Mouse (Mus musculus): ENCODE measurements around the gene Coro1b. TPM values are rescaled to one million over a fixed set of nuclear protein-coding genes. Genes with fewer than 3 reads are reported as not detected.
"Not testable (repeated sequence)": the region's sequence is repeated elsewhere in the genome, so short reads cannot be mapped to it uniquely, and the experiment has no call there.

Coro1b gene
- polyA plus RNA-seq, 1 experiment = 143 TPM

DNA sequence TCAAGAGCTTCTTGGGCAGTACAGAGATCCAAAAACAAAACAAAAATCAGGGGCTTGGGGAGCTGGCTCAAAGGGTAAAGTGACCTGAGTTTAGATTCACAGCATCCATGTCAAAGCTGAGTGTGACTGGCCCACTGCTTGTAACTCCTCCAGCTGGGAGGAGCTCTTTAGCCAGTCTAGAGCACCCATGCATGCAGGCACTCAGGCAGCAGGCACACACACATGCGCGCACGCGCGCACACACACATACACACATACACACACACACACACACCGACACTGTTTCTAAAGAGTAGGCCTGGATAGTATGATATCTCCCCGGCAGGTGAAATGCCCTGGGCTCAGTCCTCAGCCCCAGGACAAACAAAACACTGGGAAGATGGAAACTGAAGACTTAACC is 31.4 kb upstream of the Coro1b start:
- TF ChIP-seq CTCF (IDR thresholded peaks at IDR 0.05; ENCODE audit: borderline replicate concordance, insufficient read depth, low read length) (no peak), POLR2A (IDR thresholded peaks at IDR 0.05; ENCODE audit: low read depth, low read length) (no peak)

DNA sequence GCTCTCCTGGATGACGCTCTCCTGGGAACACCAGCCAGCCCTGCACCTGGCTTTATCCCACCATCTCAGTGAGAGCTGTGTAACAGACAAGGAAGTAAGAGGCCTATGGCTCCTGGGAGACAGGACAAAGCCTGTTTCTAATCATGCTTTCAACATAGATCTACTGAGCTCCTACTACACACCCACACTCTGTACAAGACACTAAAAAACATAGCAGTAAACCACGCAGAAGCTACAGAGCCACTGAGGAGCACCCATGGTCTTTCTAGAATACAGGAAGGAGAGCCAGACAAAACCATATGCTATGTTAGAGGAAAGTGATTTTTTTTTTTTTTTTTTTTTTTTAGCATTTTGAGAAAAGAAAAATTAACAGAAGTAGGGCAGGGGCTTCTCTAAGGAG is 30.1 kb upstream of the Coro1b start:
- H3K4me1 ChIP-seq (ENCODE audit: control insufficient read depth, insufficient read depth, low read length) = no peaks in the 10 kb centered on the region
- H3K4me3 ChIP-seq (ENCODE audit: insufficient read depth, low read length) = no peak overlapping the region
- no peak for TF ChIP-seq POLR2A (IDR thresholded peaks at IDR 0.05; ENCODE audit: low read depth, low read length)

More for the DNA sequence above, 31.4 kb upstream of the Coro1b start:
- 0 out of 2 replicates have a peak, but pooled peaks cover 2% of the 10 kb centered on the region for H3K4me1 ChIP-seq (ENCODE audit: control insufficient read depth, insufficient read depth, low read length)
- H3K4me3 ChIP-seq (ENCODE audit: insufficient read depth, low read length) = no peak overlapping the region
- H3K27ac ChIP-seq (ENCODE audit: insufficient read depth, low read length) = no peak overlapping the region

DNA sequence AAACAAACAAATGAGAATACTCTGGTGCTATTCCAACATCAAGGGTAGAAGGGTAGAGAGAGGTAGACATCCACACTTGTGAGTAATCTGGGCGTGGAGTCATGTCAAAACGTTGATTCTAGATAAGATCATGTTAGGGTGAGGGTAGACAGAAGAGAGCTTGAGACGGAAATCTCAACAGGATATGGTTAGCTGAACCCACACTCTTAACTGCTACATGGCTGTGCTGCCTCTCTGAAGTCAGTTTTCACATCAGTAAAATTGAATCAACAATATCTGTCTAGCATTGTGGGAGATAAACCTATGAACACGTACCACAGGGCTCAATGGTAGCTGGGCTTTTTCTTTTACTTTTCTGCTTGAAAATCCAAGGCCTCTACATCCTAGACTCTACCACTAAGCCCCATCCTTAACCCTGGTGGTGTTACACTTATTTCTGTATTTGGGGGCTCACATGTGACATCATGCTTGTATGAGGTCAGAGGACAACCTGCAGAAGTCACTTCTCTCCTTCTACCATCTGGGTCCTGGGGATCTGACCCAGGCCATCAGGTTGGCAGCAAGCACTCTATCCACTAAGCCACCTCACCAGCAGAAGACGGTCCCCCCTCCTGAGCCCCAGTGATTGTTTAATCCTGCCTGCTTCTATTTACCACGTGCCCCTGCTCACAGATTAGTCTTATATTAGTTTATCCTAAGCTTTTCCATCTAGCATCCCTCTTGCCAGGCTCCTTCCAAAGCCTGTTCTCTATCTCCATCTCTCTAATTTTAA is 28.5 kb upstream of the Coro1b start:
- Histone ChIP-seq H3K27ac (ENCODE audit: insufficient read depth, low read length) (no peak overlapping the region), H3K4me3 (ENCODE audit: insufficient read depth, low read length) (no peak overlapping the region), H3K4me1 (ENCODE audit: control insufficient read depth, insufficient read depth, low read length) (no peaks in the 10 kb centered on the region)
- TF ChIP-seq CTCF (IDR thresholded peaks at IDR 0.05; ENCODE audit: borderline replicate concordance, insufficient read depth, low read length) (no peak), POLR2A (IDR thresholded peaks at IDR 0.05; ENCODE audit: low read depth, low read length) (no peak)

More for the DNA sequence above, 30.1 kb upstream of the Coro1b start:
- H3K27ac ChIP-seq (ENCODE audit: insufficient read depth, low read length) = no peak overlapping the region

DNA sequence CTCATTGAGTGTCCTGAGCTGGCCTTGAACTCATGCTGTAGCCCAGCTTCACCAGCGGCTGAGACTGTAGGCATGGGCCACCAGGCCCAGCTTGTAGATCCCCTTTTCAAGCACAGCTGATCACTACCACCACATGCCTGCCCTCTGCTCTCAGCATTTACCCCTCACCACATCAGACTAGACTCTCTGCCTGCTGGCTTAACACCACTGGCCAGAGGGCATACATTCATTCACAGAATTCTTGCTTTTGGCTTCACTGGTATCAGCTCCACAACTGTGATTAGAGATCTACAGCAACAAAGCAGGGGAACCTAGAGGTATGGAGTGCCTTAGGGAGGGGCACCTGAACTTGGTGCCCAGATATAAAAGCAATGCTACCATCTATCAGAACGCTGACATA is 27.9 kb upstream of the Coro1b start:
- no peaks in the 10 kb centered on the region for H3K4me1 ChIP-seq (ENCODE audit: control insufficient read depth, insufficient read depth, low read length)
- no peak overlapping the region for H3K27ac ChIP-seq (ENCODE audit: insufficient read depth, low read length)
- no peak for TF ChIP-seq POLR2A (IDR thresholded peaks at IDR 0.05; ENCODE audit: low read depth, low read length)
- TF ChIP-seq CTCF (IDR thresholded peaks at IDR 0.05; ENCODE audit: borderline replicate concordance, insufficient read depth, low read length) = no peak
- H3K4me3 ChIP-seq (ENCODE audit: insufficient read depth, low read length) = no peak overlapping the region

DNA sequence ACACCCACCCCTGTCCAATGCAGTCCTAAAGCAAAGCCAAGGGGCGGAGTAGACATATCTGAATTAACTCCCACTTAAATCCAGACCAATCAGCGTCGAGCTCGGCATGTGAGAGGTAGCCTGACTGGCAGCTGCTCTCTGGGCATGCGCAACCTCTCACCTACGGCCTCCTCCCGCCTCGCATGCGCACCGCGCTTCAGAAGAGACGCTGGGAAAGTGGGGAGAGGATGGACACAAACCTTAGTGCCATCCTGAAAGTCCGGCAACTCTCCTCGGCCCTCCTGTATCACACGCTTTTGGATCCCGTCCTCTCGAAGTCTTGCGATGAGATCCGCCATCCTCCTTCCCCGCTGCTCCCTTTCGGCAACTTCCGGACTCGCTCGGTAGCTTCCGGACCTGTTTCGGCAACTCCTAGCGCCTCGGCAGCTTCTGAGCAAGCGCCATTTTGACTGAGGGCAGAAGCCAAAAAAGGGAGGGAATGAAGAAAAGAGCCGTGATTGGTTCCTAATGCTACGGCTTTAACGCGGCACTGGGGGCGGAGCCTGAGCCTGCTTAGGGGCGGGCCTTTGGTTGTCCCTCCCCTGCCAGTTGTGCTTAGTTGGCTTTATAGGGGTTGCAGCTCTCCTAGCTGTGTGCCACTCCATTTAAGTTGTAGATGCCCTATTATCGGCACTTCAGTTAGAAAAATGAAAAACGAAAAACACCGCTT is 27.2 kb upstream of the Coro1b start:
- Histone ChIP-seq H3K4me1 (ENCODE audit: control insufficient read depth, insufficient read depth, low read length) (no peaks in the 10 kb centered on the region), H3K27ac (ENCODE audit: insufficient read depth, low read length) (peak overlapping the region; percentile 57), H3K4me3 (ENCODE audit: insufficient read depth, low read length) (peak overlapping the region; percentile 41)
- TF ChIP-seq CTCF (IDR thresholded peaks at IDR 0.05; ENCODE audit: borderline replicate concordance, insufficient read depth, low read length) (no peak), POLR2A (IDR thresholded peaks at IDR 0.05; ENCODE audit: low read depth, low read length) (peak; percentile 83)

DNA sequence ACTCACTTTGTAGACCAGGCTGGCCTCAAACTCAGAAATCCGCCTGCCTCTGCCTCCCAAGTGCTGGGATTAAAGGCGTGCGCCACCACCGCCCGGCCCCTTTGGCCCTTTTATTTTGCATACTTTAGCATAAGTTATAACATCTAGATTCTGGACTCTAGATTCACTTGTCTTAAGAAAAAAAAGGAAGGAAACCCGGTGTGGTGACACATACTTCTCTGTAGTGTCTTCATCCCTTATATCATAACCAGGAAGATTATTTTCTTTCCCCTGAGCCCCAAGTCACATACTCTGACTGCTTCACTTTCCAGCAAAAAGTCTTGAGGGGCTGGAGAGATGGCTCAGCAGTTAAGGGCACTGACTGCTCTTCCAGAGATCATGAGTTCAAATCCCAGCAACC is 26.5 kb upstream of the Coro1b start:
- H3K4me3 ChIP-seq (ENCODE audit: insufficient read depth, low read length); H3K27ac ChIP-seq (ENCODE audit: insufficient read depth, low read length); H3K4me1 ChIP-seq (ENCODE audit: control insufficient read depth, insufficient read depth, low read length): not testable (repeated sequence)

DNA sequence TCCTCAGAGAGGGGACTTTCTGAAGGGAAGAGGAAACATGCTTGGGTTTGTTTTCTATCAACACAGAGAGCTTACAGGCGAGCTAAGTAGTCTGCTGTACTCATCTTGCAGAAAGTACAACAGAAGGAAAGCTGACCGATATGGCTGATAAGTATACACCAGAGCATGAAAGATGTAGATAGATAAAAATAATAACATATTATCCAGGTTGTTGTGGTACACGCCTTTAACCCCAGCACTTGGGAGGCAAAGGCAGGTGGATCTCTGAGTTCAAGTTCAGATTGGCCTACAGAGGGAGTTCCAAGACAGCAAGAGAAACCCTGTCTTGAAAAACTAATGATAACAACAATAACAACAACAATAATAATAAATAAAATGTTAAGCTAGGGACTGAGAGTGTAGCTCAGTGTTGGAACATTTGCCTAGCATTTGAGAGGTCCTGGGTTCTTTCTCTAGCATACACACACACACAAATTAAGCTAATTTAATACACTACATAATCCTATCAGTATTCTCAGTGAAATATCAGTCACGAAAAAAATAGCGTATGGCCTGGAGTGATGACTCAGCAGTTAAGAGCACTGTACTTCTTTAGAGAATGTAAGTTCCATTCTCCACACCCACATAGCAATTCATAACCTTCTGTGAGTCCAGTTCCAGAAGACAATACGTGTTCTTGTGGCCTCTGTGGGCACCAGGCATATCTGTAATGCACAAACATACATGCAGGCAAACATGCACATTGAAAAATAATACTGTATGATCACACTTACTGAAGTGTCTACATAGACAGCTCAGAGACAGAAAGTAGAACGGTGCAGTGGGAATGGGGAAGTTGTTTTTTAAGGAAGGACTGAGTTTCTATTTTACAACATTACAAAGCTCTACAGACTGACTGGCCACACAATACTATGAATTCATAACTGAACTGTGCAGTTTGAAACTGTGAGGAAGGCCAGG is 25.7 kb upstream of the Coro1b start:
- Histone ChIP-seq H3K4me1 (ENCODE audit: control insufficient read depth, insufficient read depth, low read length) (no peaks in the 10 kb centered on the region), H3K4me3 (ENCODE audit: insufficient read depth, low read length) (no peak overlapping the region), H3K27ac (ENCODE audit: insufficient read depth, low read length) (peak overlapping the region; percentile 16; the same call in 1 of the 2 replicates)
- TF ChIP-seq CTCF (IDR thresholded peaks at IDR 0.05; ENCODE audit: borderline replicate concordance, insufficient read depth, low read length) = no peak
- TF ChIP-seq POLR2A (IDR thresholded peaks at IDR 0.05; ENCODE audit: low read depth, low read length) = no peak

DNA sequence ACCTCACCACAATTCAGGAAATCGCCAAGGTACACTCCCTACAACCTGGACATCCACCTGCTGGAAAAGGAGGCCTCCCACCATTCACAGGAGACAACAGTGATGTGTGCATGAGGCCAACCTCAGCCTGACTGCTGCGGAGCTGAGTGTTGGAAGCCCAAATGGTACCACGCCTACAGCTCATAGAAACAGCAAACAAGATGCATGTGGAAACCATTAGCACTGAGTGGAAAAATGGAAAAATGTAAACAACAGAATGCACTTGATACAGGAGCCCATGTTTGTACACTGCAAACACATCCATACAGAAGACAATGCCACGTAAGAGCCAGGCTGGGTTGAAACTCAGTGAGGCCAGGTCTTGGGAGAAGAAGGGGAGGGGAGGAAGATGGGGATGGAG is 24.0 kb upstream of the Coro1b start:
- H3K4me1 ChIP-seq (ENCODE audit: control insufficient read depth, insufficient read depth, low read length) = no peaks in the 10 kb centered on the region
- no peak overlapping the region for H3K4me3 ChIP-seq (ENCODE audit: insufficient read depth, low read length)
- H3K27ac ChIP-seq (ENCODE audit: insufficient read depth, low read length) = no peak overlapping the region
- no peak for TF ChIP-seq CTCF (IDR thresholded peaks at IDR 0.05; ENCODE audit: borderline replicate concordance, insufficient read depth, low read length)
- no peak for TF ChIP-seq POLR2A (IDR thresholded peaks at IDR 0.05; ENCODE audit: low read depth, low read length)

DNA sequence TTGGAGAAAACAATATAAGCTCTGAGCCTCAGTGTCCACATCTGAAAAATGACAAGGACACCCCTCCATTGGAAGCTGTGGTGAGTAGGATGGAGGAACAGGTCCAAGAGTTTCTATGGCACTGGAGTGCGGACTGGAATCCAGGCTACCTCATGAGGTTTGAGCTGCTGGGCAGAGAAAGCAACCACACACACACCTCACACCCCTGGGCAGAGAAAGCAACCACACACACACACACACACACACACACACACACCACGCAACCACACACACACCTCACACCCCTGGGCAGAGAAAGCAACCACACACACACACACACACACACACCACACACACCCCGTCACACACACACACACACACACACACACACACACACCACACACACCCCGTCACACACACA is 23.2 kb upstream of the Coro1b start:
- not testable (repeated sequence) for H3K4me1 ChIP-seq (ENCODE audit: control insufficient read depth, insufficient read depth, low read length)
- Histone ChIP-seq H3K4me3 (ENCODE audit: insufficient read depth, low read length) (peak overlapping the region; percentile 35; the same call in 1 of the 2 replicates), H3K27ac (ENCODE audit: insufficient read depth, low read length) (0 out of 2 replicates have a peak overlapping the region, but pooled peaks have one; percentile 29)
